In the genomic region with DNA sequence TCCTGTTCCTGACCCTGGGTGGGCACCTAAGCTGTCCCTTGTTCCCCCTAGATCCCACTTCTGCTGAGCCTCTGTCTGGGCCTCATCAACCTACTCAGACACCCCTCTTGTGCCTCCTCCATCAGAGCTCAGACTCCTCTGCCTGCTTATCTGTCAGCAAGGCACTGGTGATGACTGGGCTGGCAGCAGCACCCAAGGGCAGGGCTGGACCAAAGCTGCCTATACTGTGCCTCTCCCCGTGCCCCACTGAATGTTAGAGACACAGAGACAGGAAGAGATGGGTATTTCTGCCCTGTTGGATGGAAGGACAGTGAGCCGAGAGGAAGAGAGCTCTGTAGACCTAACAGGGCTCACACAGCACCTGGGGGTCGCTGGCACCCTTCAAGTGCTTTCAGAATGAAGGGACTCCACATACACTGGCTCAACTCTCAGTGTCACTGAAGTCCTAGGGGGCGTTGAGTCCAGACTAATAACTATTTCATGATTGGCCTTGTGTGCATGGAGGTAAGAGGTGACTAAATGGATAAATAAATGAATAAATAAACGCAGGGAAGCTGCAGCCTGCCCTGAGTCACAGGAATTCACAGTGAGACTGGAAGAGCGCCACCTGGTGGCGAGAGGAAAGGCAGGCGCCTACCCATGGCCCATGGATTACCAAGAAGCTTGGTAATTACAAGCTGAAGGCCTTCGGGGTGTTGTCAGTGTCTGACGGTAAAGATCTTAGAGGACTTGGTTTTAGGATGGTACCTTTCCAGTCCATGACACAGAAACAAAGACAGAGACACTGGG, we compare ENCODE assay signal across 7 mouse cellular contexts. TPM values are rescaled to one million over a fixed set of nuclear protein-coding genes. Genes with fewer than 3 reads are reported as not detected.
DNase-seq lines count a peak whose midpoint lies in the region; ATAC-seq and TF ChIP-seq lines count a peak whose summit lies in the region.

No protein-coding gene starts in this region.

- H3K4me1 ChIP-seq in hindbrain, postnatal 0 days (ENCODE audit: insufficient read depth, low read length) = no peaks in the 10 kb centered on the region

- no peak overlapping the region for H3K4me2 ChIP-seq in hindbrain, postnatal 0 days (ENCODE audit: low read depth, low read length)

- TF ChIP-seq CTCF in gastrocnemius, adult 2 months (IDR thresholded peaks at IDR 0.05) = no peak; the same call in none of the 2 replicates
- TF ChIP-seq CTCF in hindbrain, postnatal 0 days (IDR thresholded peaks at IDR 0.05; ENCODE audit: low read depth) = peak; percentile 98

- no peak overlapping the region for H3K27ac ChIP-seq in gastrocnemius, adult 2 months
- no peak overlapping the region for H3K27ac ChIP-seq in hindbrain, postnatal 0 days

- H3K4me3 ChIP-seq in gastrocnemius, adult 2 months = no peak overlapping the region
- H3K4me3 ChIP-seq in hindbrain, postnatal 0 days (ENCODE audit: low read length) = no peak overlapping the region

- H3K9ac ChIP-seq in hindbrain, postnatal 0 days (replicated peaks; ENCODE audit: low read length) = no peak overlapping the region

- peak; percentile 65 for DNase-seq in T-cell, adult 2 months (ENCODE audit: low spot score)
- peak; percentile 75 for DNase-seq in cerebellum, adult 9-11 months
- DNase-seq in gastrocnemius, adult 2 months = peak; percentile 83
- peak; percentile 94 for DNase-seq in hindbrain, postnatal 0 days (ENCODE audit: low spot score)
- peak; percentile 71 for DNase-seq in left cerebral cortex, adult 11 months (ENCODE audit: low spot score)
- peak; percentile 84 to 88 for DNase-seq in right cerebral cortex, postnatal 10 days (ENCODE audit: low spot score in 2 of 2)

- peak; percentile 82 for ATAC-seq in hindbrain, postnatal 0 days
- peak; percentile 97 for ATAC-seq in megakaryocyte, adult 5-6 weeks (ENCODE audit: poor library complexity, severe bottlenecking)

- no peaks in the 10 kb centered on the region for H3K27me3 ChIP-seq in hindbrain, postnatal 0 days (ENCODE audit: insufficient read depth, low read length)

- intact Hi-C loops in gastrocnemius, adult 2 months (cut with DNase I) = loop anchor here (1.0 to 5.0 kb wide), 3 partner anchors 17 to 190 kb away; no protein-coding TSS in a partner anchor

- H3K9me3 ChIP-seq in hindbrain, postnatal 0 days (ENCODE audit: low read length) = no peaks in the 10 kb centered on the region

- peaks cover 9% of the 10 kb centered on the region for H3K36me3 ChIP-seq in hindbrain, postnatal 0 days (ENCODE audit: insufficient read depth, low read length)

- 21% methylated on average over 10 of the region's 10 CpGs for WGBS in hindbrain, postnatal 0 days

RNA-seq across cellular contexts. Expression of a gene that starts 3.2 kb away (rescaled TPM):
- total RNA-seq in gastrocnemius, adult 2 months (2021) = under 1 TPM in 1 of 2 experiments, not detected in 1; 0.13 TPM
- total RNA-seq in hindbrain, postnatal 0 days (2014; rRNA removed) = 0.73 and 1.8 TPM in 2 replicates
- 1.6 and 1.9 TPM in 2 replicates for polyA plus RNA-seq in hindbrain, postnatal 0 days (2015; fragmentation: Nextera tagmentation; extraction: Ambion mirVana)
- not detected in 2 replicates for total RNA-seq in megakaryocyte, adult 5-6 weeks (2015)
- total RNA-seq in megakaryocyte, adult 5-6 weeks (2017) = not detected in 2 replicates

RNA-seq across cellular contexts. Expression of a gene that starts 26.8 kb away (rescaled TPM):
- 10 to 100 TPM; 14.5 to 17.2 TPM for total RNA-seq in gastrocnemius, adult 2 months (2021)
- 307 and 308 TPM in 2 replicates for total RNA-seq in hindbrain, postnatal 0 days (2014; rRNA removed)
- polyA plus RNA-seq in hindbrain, postnatal 0 days (2015; fragmentation: Nextera tagmentation; extraction: Ambion mirVana) = 268 and 287 TPM in 2 replicates
- 7.7 and 19.6 TPM in 2 replicates for total RNA-seq in megakaryocyte, adult 5-6 weeks (2015)
- 6.6 and 8.0 TPM in 2 replicates for total RNA-seq in megakaryocyte, adult 5-6 weeks (2017)

RNA-seq across cellular contexts. Expression of a gene that starts 26.8 kb away (rescaled TPM):
- 100 to 1,000 TPM; 107 to 123 TPM for total RNA-seq in gastrocnemius, adult 2 months (2021)
- 8.1 and 8.2 TPM in 2 replicates for total RNA-seq in hindbrain, postnatal 0 days (2014; rRNA removed)
- polyA plus RNA-seq in hindbrain, postnatal 0 days (2015; fragmentation: Nextera tagmentation; extraction: Ambion mirVana) = 25.7 and 26.1 TPM in 2 replicates
- total RNA-seq in megakaryocyte, adult 5-6 weeks (2015) = 9.4 and 9.9 TPM in 2 replicates
- total RNA-seq in megakaryocyte, adult 5-6 weeks (2017) = 3.3 and 7.2 TPM in 2 replicates

RNA-seq across cellular contexts. Expression of a gene that starts 27.1 kb away (rescaled TPM):
- 1 to 10 TPM; 3.1 to 4.1 TPM for total RNA-seq in gastrocnemius, adult 2 months (2021)
- total RNA-seq in hindbrain, postnatal 0 days (2014; rRNA removed) = 1.8 and 2.1 TPM in 2 replicates
- polyA plus RNA-seq in hindbrain, postnatal 0 days (2015; fragmentation: Nextera tagmentation; extraction: Ambion mirVana) = 2.1 and 2.5 TPM in 2 replicates
- 0.05 and 0.16 TPM in 2 replicates for total RNA-seq in megakaryocyte, adult 5-6 weeks (2015)
- total RNA-seq in megakaryocyte, adult 5-6 weeks (2017) = 0.22 TPM in 1 of 2 replicates, not detected in the other

RNA-seq across cellular contexts. Expression of a gene that starts 39.5 kb away (rescaled TPM):
- total RNA-seq in gastrocnemius, adult 2 months (2021) = 1 to 10 TPM; 5.5 to 9.1 TPM
- total RNA-seq in hindbrain, postnatal 0 days (2014; rRNA removed) = 7.2 and 9.4 TPM in 2 replicates
- polyA plus RNA-seq in hindbrain, postnatal 0 days (2015; fragmentation: Nextera tagmentation; extraction: Ambion mirVana) = 7.7 and 8.8 TPM in 2 replicates
- total RNA-seq in megakaryocyte, adult 5-6 weeks (2015) = 17.4 and 18.9 TPM in 2 replicates
- total RNA-seq in megakaryocyte, adult 5-6 weeks (2017) = 11.2 and 19.7 TPM in 2 replicates

Comparison
In these comparisons a context has a peak if more than half of its experiments do, and no peak if none do; other contexts are left out.
1. RNA of a gene that starts 26.8 kb away (total RNA-seq): 307 to 308 TPM in hindbrain, postnatal 0 days; 14.5 to 17.2 TPM in gastrocnemius, adult 2 months and 6.6 to 19.6 TPM in megakaryocyte, adult 5-6 weeks; every median in the first group is over 10 times any median in the second.
2. RNA of a gene that starts 26.8 kb away (total RNA-seq): 107 to 123 TPM in gastrocnemius, adult 2 months; 3.3 to 9.9 TPM in megakaryocyte, adult 5-6 weeks and 8.1 to 8.2 TPM in hindbrain, postnatal 0 days; every median in the first group is over 4 times any median in the second.
3. Peak in every context shown above with its lines, with median percentiles within 50 percentile points of each other: DNase-seq.